ENCODE assay signal across 22 mouse cellular contexts in the genomic region with DNA sequence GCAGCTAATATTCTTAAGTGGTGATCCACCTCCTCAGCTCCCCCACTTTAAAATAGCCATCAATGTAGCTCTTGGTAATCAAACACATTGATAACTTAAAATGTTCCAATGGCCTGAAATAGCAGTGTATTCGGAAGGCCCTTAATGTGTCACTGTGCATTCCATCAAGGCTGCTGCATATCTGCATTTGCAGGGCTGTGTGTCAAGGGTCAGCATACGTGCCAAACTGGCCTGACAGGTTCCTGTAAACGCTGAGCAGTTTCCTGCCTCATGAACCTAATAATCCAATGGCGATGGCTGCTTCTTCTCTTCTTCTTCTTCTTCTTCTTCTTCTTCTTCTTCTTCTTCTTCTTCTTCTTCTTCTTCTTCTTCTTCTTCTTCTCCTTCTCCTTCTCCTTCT.
DNase-seq lines count a peak whose midpoint lies in the region; ATAC-seq and TF ChIP-seq lines count a peak whose summit lies in the region.
"Had no signal": no experiment of that assay in that cellular context is flagged by ENCODE, and none has a peak within 500 bp of the region (broad histone marks: within the 10 kb centered on the region; RNA-seq: fewer than 3 reads in every experiment).

No protein-coding gene starts in this region.

- peak; percentile 66 for DNase-seq in intestine, embryonic 14.5 days (ENCODE audit: low spot score)
- peak; percentile 8 for DNase-seq in testis, postnatal 10 days (ENCODE audit: low spot score)
- no peak for DNase-seq in testis, postnatal 14 days (ENCODE audit: low spot score)
- peak; percentile 79 for DNase-seq in stomach, postnatal 0 days (ENCODE audit: low spot score)
- DNase-seq in cerebellum, adult 11 months = no peak
- no peak for DNase-seq in adrenal gland, postnatal 10 days
- DNase-seq: adrenal gland, adult 2 months; adrenal gland, postnatal 36 days; cerebellum, adult 8-10 months; cerebellum, postnatal 14 days; forebrain, postnatal 0 days; gastrocnemius, postnatal 14 days; heart, postnatal 10 days; heart, postnatal 4 days had no signal

- no peak for TF ChIP-seq EP300 in stomach, postnatal 0 days (optimal IDR thresholded peaks at IDR 0.05)

- no peaks in the 10 kb centered on the region for H3K36me3 ChIP-seq in intestine, embryonic 14.5 days (ENCODE audit: control insufficient read depth, insufficient read depth, low read length)
- no peaks in the 10 kb centered on the region for H3K36me3 ChIP-seq in intestine, postnatal 0 days (ENCODE audit: control insufficient read depth, insufficient read depth)
- no peaks in the 10 kb centered on the region for H3K36me3 ChIP-seq in intestine, embryonic 15.5 days
- no peaks in the 10 kb centered on the region for H3K36me3 ChIP-seq in stomach, postnatal 0 days (ENCODE audit: control insufficient read depth, insufficient read depth, low read length)
- H3K36me3 ChIP-seq: embryonic facial prominence, embryonic 10.5 days; hindbrain, embryonic 12.5 days had no signal

- no peak for ATAC-seq in intestine, embryonic 14.5 days (replicated peaks; ENCODE audit: low FRiP score, low TSS enrichment, low read depth)
- no peak for ATAC-seq in intestine, postnatal 0 days
- ATAC-seq in intestine, embryonic 15.5 days = peak; percentile 81
- peak; percentile 63; the same call in 1 of the 2 replicates for ATAC-seq in stomach, postnatal 0 days (ENCODE audit: low FRiP score, low TSS enrichment)
- ATAC-seq: activated CD4-positive, CD25-positive, alpha-beta regulatory T cell, adult 4 months; forebrain, embryonic 13.5 days; forebrain, postnatal 0 days; hindbrain, embryonic 16.5 days; Patski had no signal

- H3K4me3 ChIP-seq in intestine, embryonic 14.5 days (ENCODE audit: low read depth, low read length) = no peak overlapping the region
- H3K4me3 ChIP-seq in intestine, postnatal 0 days (ENCODE audit: low read depth, low read length) = no peak overlapping the region
- H3K4me3 ChIP-seq in intestine, embryonic 15.5 days (replicated peaks) = no peak overlapping the region
- H3K4me3 ChIP-seq in stomach, postnatal 0 days (ENCODE audit: low read depth, low read length) = no peak overlapping the region
- H3K4me3 ChIP-seq: embryonic facial prominence, embryonic 10.5 days; forebrain, embryonic 13.5 days; hindbrain, embryonic 12.5 days had no signal

- 38% methylated on average over 4 of the region's 4 CpGs for WGBS in intestine, embryonic 14.5 days
- WGBS in intestine, postnatal 0 days = 23% methylated on average over 4 of the region's 4 CpGs
- WGBS in intestine, embryonic 15.5 days = 34% methylated on average over 4 of the region's 4 CpGs
- WGBS in stomach, postnatal 0 days = 28% methylated on average over 4 of the region's 4 CpGs

- H3K27ac ChIP-seq in intestine, embryonic 14.5 days (ENCODE audit: low read depth) = no peak overlapping the region
- no peak overlapping the region for H3K27ac ChIP-seq in intestine, postnatal 0 days (ENCODE audit: low read depth, low read length)
- H3K27ac ChIP-seq in intestine, embryonic 15.5 days = no peak overlapping the region
- no peak overlapping the region for H3K27ac ChIP-seq in stomach, postnatal 0 days (replicated peaks)
- H3K27ac ChIP-seq: embryonic facial prominence, embryonic 10.5 days; forebrain, embryonic 13.5 days; hindbrain, embryonic 12.5 days had no signal

- no peak overlapping the region for H3K9ac ChIP-seq in intestine, embryonic 14.5 days (ENCODE audit: low read length)
- no peak overlapping the region for H3K9ac ChIP-seq in intestine, postnatal 0 days (ENCODE audit: low read depth, low read length)
- H3K9ac ChIP-seq in intestine, embryonic 15.5 days = no peak overlapping the region
- no peak overlapping the region for H3K9ac ChIP-seq in stomach, postnatal 0 days (ENCODE audit: low read length)
- H3K9ac ChIP-seq: forebrain, embryonic 13.5 days; forebrain, postnatal 0 days; hindbrain, embryonic 12.5 days had no signal

- no peaks in the 10 kb centered on the region for H3K9me3 ChIP-seq in intestine, embryonic 14.5 days (ENCODE audit: control insufficient read depth, low read length)
- H3K9me3 ChIP-seq in intestine, postnatal 0 days (ENCODE audit: control insufficient read depth) = no peaks in the 10 kb centered on the region
- no peaks in the 10 kb centered on the region for H3K9me3 ChIP-seq in intestine, embryonic 15.5 days
- no peaks in the 10 kb centered on the region for H3K9me3 ChIP-seq in stomach, postnatal 0 days (ENCODE audit: control insufficient read depth, low read length)
- H3K9me3 ChIP-seq: embryonic facial prominence, embryonic 10.5 days; forebrain, embryonic 13.5 days; hindbrain, embryonic 12.5 days had no signal

- no peaks in the 10 kb centered on the region for H3K27me3 ChIP-seq in intestine, embryonic 14.5 days (replicated peaks; ENCODE audit: control insufficient read depth, insufficient read depth, low read length)
- no peaks in the 10 kb centered on the region for H3K27me3 ChIP-seq in intestine, postnatal 0 days (replicated peaks; ENCODE audit: control insufficient read depth, insufficient read depth, low read length)
- no peaks in the 10 kb centered on the region for H3K27me3 ChIP-seq in intestine, embryonic 15.5 days (replicated peaks)
- H3K27me3 ChIP-seq in stomach, postnatal 0 days (ENCODE audit: control insufficient read depth, insufficient read depth, low read length) = no peaks in the 10 kb centered on the region
- H3K27me3 ChIP-seq: forebrain, embryonic 13.5 days; hindbrain, embryonic 12.5 days; Patski had no signal

- no peaks in the 10 kb centered on the region for H3K4me1 ChIP-seq in intestine, embryonic 14.5 days (replicated peaks; ENCODE audit: control insufficient read depth, insufficient read depth, low read length)
- no peaks in the 10 kb centered on the region for H3K4me1 ChIP-seq in intestine, postnatal 0 days (replicated peaks; ENCODE audit: control insufficient read depth, insufficient read depth, low read length)
- H3K4me1 ChIP-seq in intestine, embryonic 15.5 days (replicated peaks) = no peaks in the 10 kb centered on the region; the same call in 1 of the 2 replicates
- H3K4me1 ChIP-seq in stomach, postnatal 0 days (replicated peaks; ENCODE audit: control insufficient read depth, insufficient read depth) = no peaks in the 10 kb centered on the region
- H3K4me1 ChIP-seq: hindbrain, embryonic 12.5 days had no signal

- no peak for TF ChIP-seq CTCF in intestine, postnatal 0 days (IDR thresholded peaks at IDR 0.05; ENCODE audit: low read depth)
- TF ChIP-seq CTCF in stomach, postnatal 0 days (IDR thresholded peaks at IDR 0.05; ENCODE audit: low read depth) = no peak

- H3K4me2 ChIP-seq in intestine, embryonic 14.5 days (ENCODE audit: low read length) = no peak overlapping the region
- no peak overlapping the region for H3K4me2 ChIP-seq in intestine, postnatal 0 days (replicated peaks; ENCODE audit: low read depth)
- no peak overlapping the region for H3K4me2 ChIP-seq in intestine, embryonic 15.5 days (replicated peaks)
- no peak overlapping the region for H3K4me2 ChIP-seq in stomach, postnatal 0 days (replicated peaks; ENCODE audit: low read depth)
- H3K4me2 ChIP-seq: forebrain, embryonic 13.5 days; hindbrain, embryonic 12.5 days had no signal

Comparison
In these comparisons a context has a peak if more than half of its experiments do, and no peak if none do; other contexts are left out.
1. ATAC-seq: peak in intestine, embryonic 15.5 days (single experiment) and stomach, postnatal 0 days (single experiment); none in intestine, embryonic 14.5 days (single experiment) and intestine, postnatal 0 days (single experiment).
2. DNase-seq: peak in intestine, embryonic 14.5 days (single experiment), testis, postnatal 10 days (single experiment) and stomach, postnatal 0 days (single experiment); none in testis, postnatal 14 days (single experiment), cerebellum, adult 11 months (single experiment) and adrenal gland, postnatal 10 days (single experiment).